In the genomic region with DNA sequence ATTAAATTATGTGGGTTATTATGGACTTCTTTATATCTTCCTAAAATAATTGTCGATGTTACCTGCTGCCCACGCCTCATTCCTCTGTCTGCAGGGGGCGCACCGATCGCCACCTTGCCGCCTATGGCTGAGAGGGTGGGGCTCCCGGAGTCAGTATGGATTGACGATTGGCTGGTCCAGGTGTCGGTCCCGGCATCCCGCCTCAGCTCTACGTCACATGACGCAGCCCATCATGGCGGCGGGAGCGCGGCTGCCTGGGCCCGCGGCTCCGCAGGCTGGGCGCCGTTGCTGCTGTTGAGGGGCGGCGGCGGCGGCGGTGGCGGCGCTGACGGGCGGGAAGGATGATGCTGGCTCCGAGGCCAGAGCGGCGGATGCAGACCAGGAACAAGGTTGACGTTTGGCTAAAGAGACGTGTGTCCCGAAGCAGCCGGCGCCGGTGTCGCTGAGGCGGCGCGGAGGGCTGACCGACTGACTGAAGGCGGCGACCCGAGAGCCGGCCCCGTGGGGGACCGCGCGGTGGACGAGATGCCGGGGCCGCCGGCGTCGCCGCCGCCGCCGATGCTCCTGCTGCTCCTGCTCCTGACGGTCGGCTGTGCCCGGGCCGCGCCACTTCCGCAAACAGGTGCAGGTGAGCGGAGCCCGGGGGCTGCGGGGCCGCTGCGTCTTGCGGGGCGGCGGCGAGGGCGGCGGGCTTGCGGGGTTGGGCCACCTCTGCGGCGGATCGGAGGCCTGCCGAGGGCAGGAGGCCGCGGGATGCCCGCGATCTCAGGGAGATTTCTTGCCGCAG, we compare ENCODE assay signal across 7 mouse cellular contexts. TPM values are rescaled to one million over a fixed set of nuclear protein-coding genes. Genes with fewer than 3 reads are reported as not detected.
DNase-seq lines count a peak whose midpoint lies in the region; ATAC-seq and TF ChIP-seq lines count a peak whose summit lies in the region.

A gene (plus strand): TSS at position 288 of the 787 bp plus-strand sequence.

- ATAC-seq in embryonic facial prominence, embryonic 12.5 days (ENCODE audit: insufficient number of reproducible peaks, insufficient read depth, low FRiP score, low TSS enrichment), result peak; percentile 98
- peak; percentile 97 for ATAC-seq in limb, embryonic 12.5 days (ENCODE audit: insufficient number of reproducible peaks, insufficient read depth, low FRiP score, low TSS enrichment, low read depth)
- ATAC-seq in midbrain, embryonic 15.5 days (replicated peaks), result peak; percentile 100

- no peaks in the 10 kb centered on the region for H3K9me3 ChIP-seq in embryonic facial prominence, embryonic 12.5 days
- no peaks in the 10 kb centered on the region for H3K9me3 ChIP-seq in limb, embryonic 12.5 days
- H3K9me3 ChIP-seq in midbrain, embryonic 15.5 days, result no peaks in the 10 kb centered on the region

- H3K4me3 ChIP-seq in embryonic facial prominence, embryonic 12.5 days, result peak within 1 kb of the TSS; percentile 99
- H3K4me3 ChIP-seq in kidney, adult 2 months (ENCODE audit: insufficient read depth, low read depth, low read length), result peak within 1 kb of the TSS; percentile 89
- peak within 1 kb of the TSS; percentile 99 for H3K4me3 ChIP-seq in limb, embryonic 12.5 days (replicated peaks)
- H3K4me3 ChIP-seq in midbrain, embryonic 15.5 days, result peak within 1 kb of the TSS; percentile 95
- peak within 1 kb of the TSS; percentile 82 for H3K4me3 ChIP-seq in spleen, adult 2 months (ENCODE audit: extremely low read depth, insufficient read depth, insufficient read length)

- peak within 1 kb of the TSS; percentile 70 for H3K27ac ChIP-seq in embryonic facial prominence, embryonic 12.5 days
- peak within 1 kb of the TSS; percentile 98 for H3K27ac ChIP-seq in kidney, adult 2 months (ENCODE audit: insufficient read depth, low read depth, low read length)
- peak within 1 kb of the TSS; percentile 74; the same call in 1 of the 2 replicates for H3K27ac ChIP-seq in limb, embryonic 12.5 days
- peak within 1 kb of the TSS; percentile 95 for H3K27ac ChIP-seq in midbrain, embryonic 15.5 days
- H3K27ac ChIP-seq in spleen, adult 2 months (ENCODE audit: insufficient read depth, low read length), result peak within 1 kb of the TSS; percentile 72

- peaks cover 4% of the 10 kb centered on the region; the same call in 1 of the 2 replicates for H3K4me1 ChIP-seq in embryonic facial prominence, embryonic 12.5 days
- peaks cover 33% of the 10 kb centered on the region; the same call in 1 of the 2 replicates for H3K4me1 ChIP-seq in kidney, adult 2 months (ENCODE audit: control insufficient read depth, insufficient read depth, low read length)
- H3K4me1 ChIP-seq in limb, embryonic 12.5 days (replicated peaks), result peaks cover 8% of the 10 kb centered on the region
- peaks cover 15% of the 10 kb centered on the region for H3K4me1 ChIP-seq in midbrain, embryonic 15.5 days
- no peaks in the 10 kb centered on the region for H3K4me1 ChIP-seq in spleen, adult 2 months (ENCODE audit: control insufficient read depth, insufficient read depth, insufficient read length)

- DNase-seq in adrenal gland, postnatal 25 days, result peak; percentile 97
- peak; percentile 97 to 99 for DNase-seq in heart, adult 18-20 months
- peak; percentile 98 for DNase-seq in kidney, adult 2 months
- DNase-seq in spleen, adult 2 months (ENCODE audit: low read depth in 1 of 2, low spot score in 2 of 2), result peak; percentile 88 to 97

- peak; percentile 80 for TF ChIP-seq POLR2A in kidney, adult 2 months (IDR thresholded peaks at IDR 0.05; ENCODE audit: low read depth, low read length)
- peak; percentile 87 for TF ChIP-seq POLR2A in spleen, adult 2 months (IDR thresholded peaks at IDR 0.05; ENCODE audit: low read depth, low read length)

- peak; percentile 86 for TF ChIP-seq CTCF in kidney, adult 2 months (conservative IDR thresholded peaks at IDR 0.05; ENCODE audit: insufficient read depth, insufficient read length, low read depth, low read length)
- peak; percentile 89; the same call in 1 of the 2 replicates for TF ChIP-seq CTCF in spleen, adult 2 months (IDR thresholded peaks at IDR 0.05; ENCODE audit: extremely low read depth, insufficient read depth, insufficient read length, insufficient replicate concordance)

- H3K27me3 ChIP-seq in embryonic facial prominence, embryonic 12.5 days, result no peaks in the 10 kb centered on the region
- H3K27me3 ChIP-seq in kidney, adult 2 months (replicated peaks; ENCODE audit: control insufficient read depth, insufficient read depth, low read length), result no peaks in the 10 kb centered on the region
- peaks cover 14% of the 10 kb centered on the region for H3K27me3 ChIP-seq in limb, embryonic 12.5 days
- H3K27me3 ChIP-seq in midbrain, embryonic 15.5 days (replicated peaks), result no peaks in the 10 kb centered on the region
- H3K27me3 ChIP-seq in spleen, adult 2 months (ENCODE audit: control insufficient read depth, insufficient read depth, low read length), result peaks cover 4% of the 10 kb centered on the region; the same call in 1 of the 2 replicates

- H3K9ac ChIP-seq in embryonic facial prominence, embryonic 12.5 days, result peak within 1 kb of the TSS; percentile 90
- peak within 1 kb of the TSS; percentile 88 for H3K9ac ChIP-seq in limb, embryonic 12.5 days (replicated peaks)
- peak within 1 kb of the TSS; percentile 94 for H3K9ac ChIP-seq in midbrain, embryonic 15.5 days

- under 1% methylated on average over 82 of the region's 90 CpGs for WGBS in embryonic facial prominence, embryonic 12.5 days
- under 1% methylated on average over 90 of the region's 90 CpGs for WGBS in kidney, adult 2 months
- WGBS in limb, embryonic 12.5 days, result under 1% methylated on average over 90 of the region's 90 CpGs
- under 1% methylated on average over 82 of the region's 90 CpGs for WGBS in midbrain, embryonic 15.5 days
- WGBS in spleen, adult 2 months, result under 1% methylated on average over 90 of the region's 90 CpGs

- H3K4me2 ChIP-seq in embryonic facial prominence, embryonic 12.5 days (replicated peaks), result peak within 1 kb of the TSS; percentile 79
- peak within 1 kb of the TSS; percentile 88 for H3K4me2 ChIP-seq in limb, embryonic 12.5 days
- H3K4me2 ChIP-seq in midbrain, embryonic 15.5 days, result peak within 1 kb of the TSS; percentile 55

- H3K36me3 ChIP-seq in embryonic facial prominence, embryonic 12.5 days, result no peaks in the 10 kb centered on the region
- H3K36me3 ChIP-seq in kidney, adult 2 months (ENCODE audit: control insufficient read depth, insufficient read depth, low read length), result no peaks in the 10 kb centered on the region
- no peaks in the 10 kb centered on the region for H3K36me3 ChIP-seq in limb, embryonic 12.5 days
- no peaks in the 10 kb centered on the region for H3K36me3 ChIP-seq in midbrain, embryonic 15.5 days (replicated peaks)
- H3K36me3 ChIP-seq in spleen, adult 2 months (ENCODE audit: control insufficient read depth, insufficient read depth, low read length), result no peaks in the 10 kb centered on the region

RNA-seq across cellular contexts. Expression of the gene that starts here (rescaled TPM):
- total RNA-seq in adrenal gland, postnatal 25 days (2021), result 32.9 and 34.8 TPM in 2 replicates
- polyA plus RNA-seq in embryonic facial prominence, embryonic 12.5 days (2016; fragmentation: Nextera tagmentation; extraction: Ambion mirVana), result 5.3 and 5.6 TPM in 2 replicates
- total RNA-seq in heart, adult 18-20 months (2021), result 10 to 100 TPM; 29.7 to 31.3 TPM
- 29.9 and 30.6 TPM in 2 replicates for polyA plus RNA-seq in kidney, adult 2 months (2012; rRNA removed)
- polyA plus RNA-seq in limb, embryonic 12.5 days (2016; fragmentation: Nextera tagmentation; extraction: Ambion mirVana), result 5.3 and 5.7 TPM in 2 replicates
- polyA plus RNA-seq in midbrain, embryonic 15.5 days (2015; fragmentation: Nextera tagmentation; extraction: Ambion mirVana), result 10.1 and 10.4 TPM in 2 replicates
- 10.0 and 12.9 TPM in 2 replicates for polyA plus RNA-seq in spleen, adult 2 months (2012; rRNA removed)

Comparison
In these comparisons a context has a peak if more than half of its experiments do, and no peak if none do; other contexts are left out.
1. Peak in every context shown above with its lines: DNase-seq, ATAC-seq, H3K4me3 ChIP-seq and H3K27ac ChIP-seq.